Mouse (Mus musculus) lung, postnatal 0 days (tissue): ENCODE data around the gene Gm49342.

Source experiments
- CTCF ChIP-seq: IDR thresholded peaks from 2 replicates; pipeline ENCODE4 v1.5.1; 2016; ENCODE audit warnings: antibody characterized with exemption, mild to moderate bottlenecking
- EP300 ChIP-seq: IDR thresholded peaks from 2 replicates; pipeline ENCODE4 v1.6.1; 2016; ENCODE audit warnings: antibody characterized with exemption, mild to moderate bottlenecking, control low read depth

GRCm38 (mm10) chr14:50924281-50925064 lies 19.8 kb upstream of the Gm49342 start, which contains the start of the genes Osgep and Apex1:
- TF ChIP-seq CTCF (no peak), EP300 (no peak)
